Mouse (Mus musculus) thymus, postnatal 0 days (tissue): Measurements from ENCODE around the gene Rab43. TPM values are rescaled to one million over a fixed set of nuclear protein-coding genes. Genes with fewer than 3 reads are reported as not detected.

ENCODE experiments used
- DNase-seq: peaks from one replicate; pipeline ENCODE4 v3.0.0-alpha.2; 2015; ENCODE audit warnings: low spot score
- polyA plus RNA-seq: library from polyadenylated mRNA; unstranded; fragments of >200 nt; fragmentation: Nextera tagmentation; extraction: Ambion mirVana; gene quantifications from 2 replicates; pipeline ENCODE4 v1.2.1, GENCODE M21; 2015

The Rab43 gene
- polyA plus RNA-seq, 1 experiment from 2014 or later: 11.7 TPM

GRCm38 (mm10) chr6:87751574-87751973, 60.4 kb downstream of the Rab43 start:
- DNase-seq: no peak

- DNase-seq: no peak
These were observed 61.6 kb downstream of the Rab43 start for GRCm38 (mm10) chr6:87750184-87750910.

GRCm38 (mm10) chr6:87748531-87748930, 63.4 kb downstream of the Rab43 start:
- DNase-seq: no peak

DNA sequence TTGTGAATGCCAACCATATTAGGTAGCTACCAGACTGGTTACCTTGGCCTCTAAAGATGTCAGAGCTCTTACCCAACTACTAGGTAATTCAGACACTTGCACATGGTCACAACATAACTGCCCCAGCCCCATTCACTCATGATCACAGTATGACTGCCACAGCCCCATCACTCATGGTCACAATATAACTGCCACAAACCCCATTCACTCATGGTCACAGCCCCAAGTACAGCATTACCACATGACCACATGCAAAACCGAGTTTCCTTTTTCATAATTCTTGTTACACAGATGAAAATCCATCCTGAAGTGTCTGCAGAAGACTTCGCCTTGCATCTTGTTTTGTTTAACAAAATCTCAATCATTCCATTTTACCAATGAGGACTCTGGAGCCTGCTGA, 63.9 kb downstream of the Rab43 start:
- no peak for DNase-seq

DNA sequence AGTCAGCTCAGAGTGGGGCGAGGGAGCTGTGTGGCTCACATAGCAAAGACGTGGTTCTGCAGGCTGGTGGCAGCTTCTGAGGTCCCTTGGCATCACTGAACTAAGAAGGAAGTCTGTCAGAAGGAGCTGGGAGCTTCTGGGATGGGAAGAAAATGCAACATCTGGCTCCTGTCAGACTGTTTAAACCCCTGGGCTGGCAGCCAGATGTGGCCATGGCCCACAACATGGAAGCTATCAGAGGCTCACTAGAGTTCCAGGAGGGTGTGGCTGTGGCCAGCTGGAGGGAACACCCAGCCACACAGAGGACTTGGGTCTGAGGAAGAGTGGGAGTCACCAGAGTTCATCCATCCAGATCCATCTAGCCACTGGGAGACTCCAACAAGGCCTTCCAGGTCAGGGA, 65.1 kb downstream of the Rab43 start:
- no peak for DNase-seq

- no peak for DNase-seq
These were observed 65.9 kb downstream of the Rab43 start for GRCm38 (mm10) chr6:87746059-87746458.

DNA sequence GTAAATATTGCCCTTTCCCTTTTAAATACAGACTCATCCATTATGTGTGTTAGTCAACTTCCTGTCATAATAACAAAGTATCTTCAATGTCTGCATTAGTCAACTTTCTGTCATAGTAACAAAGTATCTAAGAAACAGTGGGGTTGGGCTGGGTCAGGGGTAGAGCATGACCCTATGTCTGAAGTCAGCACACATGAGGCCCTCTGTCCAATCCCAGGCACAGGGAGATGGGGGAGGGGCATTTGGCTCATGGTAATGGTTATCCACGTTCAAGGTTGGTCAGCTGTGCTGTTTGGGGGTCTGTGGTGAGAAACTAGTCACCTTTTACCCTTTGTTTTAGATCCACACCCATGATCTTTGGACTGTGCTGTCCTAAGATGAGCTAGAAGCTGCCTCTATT, 66.7 kb downstream of the Rab43 start:
- no peak for DNase-seq

- no peak for DNase-seq
These were observed 67.3 kb downstream of the Rab43 start for GRCm38 (mm10) chr6:87744632-87745031.

GRCm38 (mm10) chr6:87743281-87743680, 68.7 kb downstream of the Rab43 start:
- DNase-seq: no peak

DNA sequence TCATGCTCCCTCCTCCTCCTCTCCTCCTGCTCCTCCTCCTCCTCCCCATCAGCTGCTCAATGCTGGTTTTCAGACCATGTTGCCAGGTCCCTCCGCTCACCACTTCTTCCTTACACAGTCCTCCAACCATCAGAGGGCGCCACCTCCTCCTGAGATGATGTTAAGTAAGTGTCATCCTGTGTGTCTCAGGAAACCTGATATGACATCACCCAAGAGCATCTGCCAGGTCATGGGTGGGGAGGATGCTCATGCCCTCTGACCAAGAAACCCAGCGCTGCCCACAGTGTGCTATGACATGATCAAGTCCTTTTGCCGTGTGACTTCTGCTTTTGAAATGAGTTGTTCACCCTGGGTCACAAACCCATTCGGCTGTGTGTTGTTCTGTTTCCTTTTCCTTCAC, 69.2 kb downstream of the Rab43 start:
- peak; percentile 35 for DNase-seq

DNA sequence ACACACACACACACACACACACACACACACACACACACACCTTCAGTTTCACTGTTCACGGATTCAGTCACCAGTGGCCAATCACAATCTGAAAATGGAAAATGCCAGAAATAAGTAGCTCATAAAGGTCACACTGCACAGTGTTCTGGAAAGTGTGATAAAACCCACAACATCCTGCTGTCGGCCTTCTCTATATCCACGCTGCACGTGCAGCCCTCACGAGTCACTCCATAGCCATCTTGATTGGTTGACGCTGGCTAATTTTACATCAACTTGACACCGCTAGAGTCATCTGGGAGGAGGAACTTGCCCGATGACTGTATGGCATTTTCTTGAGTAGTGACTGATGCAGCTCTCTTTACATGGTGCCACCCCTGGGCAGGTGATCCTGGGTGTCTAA, 70.0 kb downstream of the Rab43 start:
- no peak for DNase-seq

DNA sequence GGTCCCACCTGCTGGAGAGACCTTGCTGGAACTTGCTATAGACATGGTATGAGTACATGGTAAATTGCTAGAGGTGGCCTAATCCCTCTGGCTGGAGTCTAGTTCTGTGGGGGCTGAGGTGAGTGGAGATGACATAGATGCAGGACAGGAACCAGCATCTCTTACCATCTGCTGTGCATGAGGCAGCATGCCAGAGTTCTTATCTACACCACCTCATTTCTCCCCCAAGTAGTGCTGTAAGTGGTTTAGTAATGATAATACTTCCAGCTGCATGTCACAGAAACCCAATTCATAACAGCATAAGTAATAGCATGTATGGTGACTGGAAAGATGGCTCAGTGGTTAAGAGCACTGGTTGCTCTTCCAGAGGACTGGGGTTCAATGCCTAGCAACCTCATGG, 71.5 kb downstream of the Rab43 start:
- DNase-seq: no peak

- no peak for DNase-seq
These were observed 72.1 kb downstream of the Rab43 start for GRCm38 (mm10) chr6:87739898-87740297.

Other genes with a start within 250 kb of the Rab43 start
- gene Prokr1, start 221.4 kb downstream of the Rab43 start, polyA plus RNA-seq: 0.07 and 0.21 TPM in 2 replicates
- 16.8 and 17.4 TPM in 2 replicates for gene Aplf, start 140.0 kb downstream of the Rab43 start, polyA plus RNA-seq
- 0.18 and 0.26 TPM in 2 replicates for gene Efcc1, start 81.3 kb downstream of the Rab43 start, polyA plus RNA-seq
- gene Gp9, start 34.1 kb downstream of the Rab43 start, polyA plus RNA-seq: 0.49 and 0.85 TPM in 2 replicates
- gene Gm45140, start 23.6 kb upstream of the Rab43 start, polyA plus RNA-seq: 2.3 and 2.5 TPM in 2 replicates
- 75.0 and 78.3 TPM in 2 replicates for gene Isy1, start 26.6 kb upstream of the Rab43 start, polyA plus RNA-seq
- gene Cnbp, start 38.9 kb upstream of the Rab43 start, polyA plus RNA-seq: 1,228 and 1,268 TPM in 2 replicates
- 75.0 and 75.5 TPM in 2 replicates for gene Copg1, start 75.7 kb upstream of the Rab43 start, polyA plus RNA-seq
- 49.3 and 50.0 TPM in 2 replicates for gene Hmces, start 101.8 kb upstream of the Rab43 start, polyA plus RNA-seq
- gene H1fx, start 169.5 kb upstream of the Rab43 start, polyA plus RNA-seq: 15.7 and 26.5 TPM in 2 replicates
- 194 and 223 TPM in 2 replicates for gene Rab7, start 233.1 kb upstream of the Rab43 start, polyA plus RNA-seq